Mouse (Mus musculus): ENCODE measurements around the gene Mtm1.
"Not testable (repeated sequence)": the region's sequence is repeated elsewhere in the genome, so short reads cannot be mapped to it uniquely, and the experiment has no call there.

Mtm1 gene

GRCm38 (mm10) chrX:71287088-71287487 is 76.5 kb downstream of the Mtm1 start:
- no peak for DNase-seq (ENCODE audit: low read depth, low spot score)

GRCm38 (mm10) chrX:71294191-71294590 is 83.6 kb downstream of the Mtm1 start:
- no peak for DNase-seq (ENCODE audit: low read depth, low spot score)

- no peak for DNase-seq (ENCODE audit: low read depth, low spot score)
Observed at GRCm38 (mm10) chrX:71296005-71296404, 85.4 kb downstream of the Mtm1 start.

GRCm38 (mm10) chrX:71302148-71302547 is 91.6 kb downstream of the Mtm1 start:
- no peak for DNase-seq (ENCODE audit: low read depth, low spot score)

GRCm38 (mm10) chrX:71311229-71311628 is 100.7 kb downstream of the Mtm1 start:
- peak; percentile 27 for DNase-seq (ENCODE audit: low read depth, low spot score)

- DNase-seq (ENCODE audit: low read depth, low spot score), result no peak
Observed at GRCm38 (mm10) chrX:71314380-71314779, 103.8 kb downstream of the Mtm1 start.

GRCm38 (mm10) chrX:71352033-71352432 is 141.5 kb downstream of the Mtm1 start:
- DNase-seq (ENCODE audit: low read depth, low spot score), result no peak

GRCm38 (mm10) chrX:71355331-71355730 is 144.8 kb downstream of the Mtm1 start:
- DNase-seq (ENCODE audit: low read depth, low spot score), result no peak

GRCm38 (mm10) chrX:71361793-71362192 is 151.2 kb downstream of the Mtm1 start:
- DNase-seq (ENCODE audit: low read depth, low spot score), result not testable (repeated sequence)

- DNase-seq (ENCODE audit: low read depth, low spot score), result no peak
Observed at GRCm38 (mm10) chrX:71364062-71364461, 153.5 kb downstream of the Mtm1 start.

GRCm38 (mm10) chrX:71364554-71364991 is 154.0 kb downstream of the Mtm1 start, which contains the start of gene Mtmr1:
Mtmr1 (plus strand) TSS chrX:71364760.
- peak; percentile 51 for DNase-seq (ENCODE audit: low read depth, low spot score)

- DNase-seq (ENCODE audit: low read depth, low spot score), result no peak
Observed at GRCm38 (mm10) chrX:71365011-71365410, 154.4 kb downstream of the Mtm1 start.
